Mouse (Mus musculus) hindbrain, embryonic 13.5 days (tissue): ENCODE data around the gene Syne2. TPM values are rescaled to one million over a fixed set of nuclear protein-coding genes. Genes with fewer than 3 reads are reported as not detected.

Experiments used
- ATAC-seq: fragments of 200-750 bp; cut with Nextera tagmentation; 2 replicates; pipeline ENCODE4 v1.8.0; 2017; ENCODE audit warnings: moderate TSS enrichment; ENCODE audit not compliant: low FRiP score
- H3K27ac ChIP-seq: fragments of 300-500 bp; sonication (generic); 2 replicates; pipeline ENCODE4 v1.5.1; 2015; ENCODE audit warnings: inconsistent platforms, mild to moderate bottlenecking, moderate library complexity
- H3K27me3 ChIP-seq: fragments of 300-500 bp; sonication (generic); 2 replicates; pipeline ENCODE4 v1.6.1; 2015; ENCODE audit warnings: mild to moderate bottlenecking, inconsistent platforms
- H3K36me3 ChIP-seq: fragments of 300-500 bp; sonication (generic); 2 replicates; pipeline ENCODE4 v1.6.1; 2015; ENCODE audit warnings: mild to moderate bottlenecking, inconsistent platforms
- H3K4me1 ChIP-seq: fragments of 300-500 bp; sonication (generic); replicated peaks from 2 replicates; pipeline ENCODE4 v1.6.1; 2015; ENCODE audit warnings: inconsistent platforms
- H3K4me2 ChIP-seq: fragments of 300-500 bp; sonication (generic); 2 replicates; pipeline ENCODE4 v1.6.1; 2015; ENCODE audit warnings: inconsistent platforms, mild to moderate bottlenecking, moderate library complexity
- H3K4me3 ChIP-seq: fragments of 300-500 bp; sonication (generic); 2 replicates; pipeline ENCODE4 v1.5.1; 2015; ENCODE audit warnings: mild to moderate bottlenecking, inconsistent platforms
- H3K9ac ChIP-seq: fragments of 300-500 bp; sonication (generic); 2 replicates; pipeline ENCODE4 v1.6.1; 2015; ENCODE audit warnings: mild to moderate bottlenecking, inconsistent platforms
- H3K9me3 ChIP-seq: fragments of 300-500 bp; sonication (generic); 2 replicates; pipeline ENCODE4 v1.6.1; 2016; ENCODE audit warnings: inconsistent platforms
- WGBS: fragments of 180-500 bp; shearing (Covaris S2); methylation state at CpG from one replicate; pipeline ENCODE4 v1.1.7; 2015; 5-methylcytosine and 5-hydroxymethylcytosine counted together
- polyA plus RNA-seq: library from polyadenylated mRNA; unstranded; fragments of >200 nt; fragmentation: Nextera tagmentation; extraction: Ambion mirVana; gene quantifications from 2 replicates; pipeline ENCODE4 v1.2.1, GENCODE M21; 2015

Gene Syne2
- polyA plus RNA-seq, 1 experiment from 2014 or later: 67.9 TPM

DNA sequence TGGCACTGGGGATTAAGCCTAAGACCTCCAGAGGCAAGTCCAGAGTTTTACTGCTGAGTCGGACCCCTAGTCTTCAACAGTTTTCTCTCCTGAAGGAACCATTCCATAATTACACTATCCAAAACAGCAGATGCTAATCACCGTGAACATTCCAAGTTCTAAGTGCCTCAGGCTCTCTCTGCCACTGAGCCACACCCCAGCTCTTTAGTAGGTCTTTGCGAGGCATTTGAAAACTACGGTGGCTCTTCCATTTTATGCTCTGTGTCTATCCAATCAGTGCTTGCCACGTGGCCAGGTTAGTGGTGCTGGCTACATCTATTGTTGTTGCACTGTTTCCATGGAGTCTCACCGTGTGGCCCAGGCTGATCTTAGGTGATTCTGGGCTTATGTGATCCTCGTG, 68.2 kb downstream of the Syne2 start:
- peaks cover 30% of the 10 kb centered on the region for H3K36me3 ChIP-seq
- no peaks in the 10 kb centered on the region for H3K9me3 ChIP-seq
- no peak overlapping the region for H3K27ac ChIP-seq
- ATAC-seq: no peak
- no peaks in the 10 kb centered on the region for H3K4me1 ChIP-seq
- WGBS: 85% methylated on average over 7 of the region's 7 CpGs
- no peak overlapping the region for H3K4me2 ChIP-seq
- H3K4me3 ChIP-seq: no peak overlapping the region
- H3K27me3 ChIP-seq: no peaks in the 10 kb centered on the region
- H3K9ac ChIP-seq: no peak overlapping the region

- H3K4me3 ChIP-seq: no peak overlapping the region
- ATAC-seq: no peak
- H3K9me3 ChIP-seq: no peaks in the 10 kb centered on the region
- H3K4me2 ChIP-seq: no peak overlapping the region
- H3K4me1 ChIP-seq: no peaks in the 10 kb centered on the region
- no peak overlapping the region for H3K9ac ChIP-seq
- H3K27ac ChIP-seq: no peak overlapping the region
- H3K36me3 ChIP-seq: peaks cover 29% of the 10 kb centered on the region
- WGBS: 91% methylated on average over 2 of the region's 2 CpGs
- H3K27me3 ChIP-seq: no peaks in the 10 kb centered on the region
Measured at GRCm38 (mm10) chr12:75886946-75887345, 69.0 kb downstream of the Syne2 start.

DNA sequence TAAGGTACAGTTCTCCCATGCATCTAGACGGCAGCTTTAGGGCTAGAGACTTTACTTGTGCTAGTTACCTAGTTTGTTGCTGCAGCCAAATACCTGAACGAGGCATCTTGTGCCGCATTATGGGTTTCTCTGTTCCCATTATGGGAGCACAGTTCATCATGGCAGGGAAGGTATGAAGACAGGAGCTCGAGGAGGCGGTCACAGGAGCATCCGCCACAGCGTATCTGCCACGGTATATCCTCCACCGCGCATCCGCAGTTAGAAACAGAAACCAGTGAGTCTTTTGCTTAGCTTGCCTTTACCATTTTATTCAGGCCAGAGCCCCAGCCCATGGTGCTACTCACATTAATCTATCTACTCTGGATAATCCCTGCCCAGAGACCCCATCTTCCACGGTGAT, 70.8 kb downstream of the Syne2 start:
- H3K36me3 ChIP-seq: peaks cover 43% of the 10 kb centered on the region
- no peaks in the 10 kb centered on the region for H3K4me1 ChIP-seq
- H3K4me3 ChIP-seq: no peak overlapping the region
- no peak overlapping the region for H3K4me2 ChIP-seq
- no peak overlapping the region for H3K27ac ChIP-seq
- H3K27me3 ChIP-seq: no peaks in the 10 kb centered on the region
- H3K9ac ChIP-seq: no peak overlapping the region
- no peaks in the 10 kb centered on the region for H3K9me3 ChIP-seq
- WGBS: 95% methylated on average over 12 of the region's 12 CpGs
- no peak for ATAC-seq

DNA sequence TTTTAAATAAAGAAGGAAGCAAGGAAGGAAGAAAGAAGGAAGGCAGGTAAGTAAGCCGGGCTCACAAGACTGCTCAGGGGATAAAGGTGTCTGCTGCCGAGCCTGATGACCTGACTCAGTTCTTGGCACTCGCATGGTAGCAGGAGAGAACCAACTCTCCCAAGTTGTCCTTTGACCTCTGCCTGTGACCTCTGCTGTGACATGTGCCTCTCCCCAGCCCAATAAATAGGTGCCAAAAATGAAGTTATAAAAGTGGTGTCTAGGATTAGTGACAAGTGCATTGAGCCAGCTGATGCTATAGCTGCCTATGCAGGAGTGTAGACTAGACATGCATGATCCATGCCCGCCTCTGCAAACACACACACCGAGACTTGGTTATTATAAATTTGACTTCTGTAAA, 73.3 kb downstream of the Syne2 start:
- no peak overlapping the region for H3K27ac ChIP-seq
- H3K4me3 ChIP-seq: no peak overlapping the region
- no peaks in the 10 kb centered on the region for H3K4me1 ChIP-seq
- no peak overlapping the region for H3K4me2 ChIP-seq
- H3K27me3 ChIP-seq: no peaks in the 10 kb centered on the region
- no peak for ATAC-seq
- 96% methylated on average over 5 of the region's 5 CpGs for WGBS
- no peaks in the 10 kb centered on the region for H3K9me3 ChIP-seq
- H3K9ac ChIP-seq: no peak overlapping the region
- peaks cover 42% of the 10 kb centered on the region for H3K36me3 ChIP-seq

- no peaks in the 10 kb centered on the region for H3K4me1 ChIP-seq
- no peak overlapping the region for H3K4me2 ChIP-seq
- H3K9me3 ChIP-seq: no peaks in the 10 kb centered on the region
- WGBS: 83% methylated on average over 5 of the region's 5 CpGs
- no peak overlapping the region for H3K9ac ChIP-seq
- peaks cover 52% of the 10 kb centered on the region for H3K36me3 ChIP-seq
- no peak overlapping the region for H3K27ac ChIP-seq
- H3K4me3 ChIP-seq: no peak overlapping the region
- no peak for ATAC-seq
- no peaks in the 10 kb centered on the region for H3K27me3 ChIP-seq
Measured at GRCm38 (mm10) chr12:75893392-75893791, 75.5 kb downstream of the Syne2 start.

DNA sequence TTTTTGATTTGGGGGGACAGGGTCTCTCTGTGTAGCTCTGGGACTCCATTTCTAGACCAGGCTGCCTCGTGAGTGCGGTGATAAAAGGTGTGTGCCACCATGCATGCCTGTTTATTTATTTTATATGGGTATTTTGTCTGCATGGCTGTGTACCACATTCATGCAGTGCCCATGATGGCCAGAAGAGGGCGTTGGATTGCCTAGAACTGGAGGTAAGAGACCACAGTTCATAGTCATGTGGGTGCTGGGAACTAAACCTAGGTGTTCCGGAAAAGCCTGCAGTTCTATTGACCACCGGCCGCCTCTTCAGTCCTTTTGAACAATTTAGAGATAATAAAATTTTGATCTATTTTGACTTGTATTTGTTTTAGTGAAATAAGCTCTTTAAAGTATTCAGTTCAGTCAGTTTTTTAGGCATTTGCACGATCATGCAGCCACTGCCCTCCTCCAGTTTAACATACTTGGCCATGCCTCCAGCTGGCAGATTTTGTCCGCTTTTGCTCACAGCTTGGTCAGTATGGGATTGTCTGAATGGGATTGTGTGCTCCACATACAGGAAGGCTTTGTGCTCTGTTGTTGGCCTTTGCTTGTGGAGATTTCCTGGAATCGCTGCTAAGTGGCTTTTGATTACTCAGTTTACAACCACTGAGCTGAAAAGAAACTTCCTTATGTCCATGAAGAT, 76.5 kb downstream of the Syne2 start:
- Histone ChIP-seq H3K27ac (no peak overlapping the region), H3K27me3 (no peaks in the 10 kb centered on the region), H3K9ac (no peak overlapping the region), H3K9me3 (no peaks in the 10 kb centered on the region), H3K4me3 (no peak overlapping the region), H3K36me3 (peaks cover 46% of the 10 kb centered on the region), H3K4me2 (no peak overlapping the region), H3K4me1 (no peaks in the 10 kb centered on the region)
- ATAC-seq: no peak
- 72% methylated on average over 9 of the region's 9 CpGs for WGBS

DNA sequence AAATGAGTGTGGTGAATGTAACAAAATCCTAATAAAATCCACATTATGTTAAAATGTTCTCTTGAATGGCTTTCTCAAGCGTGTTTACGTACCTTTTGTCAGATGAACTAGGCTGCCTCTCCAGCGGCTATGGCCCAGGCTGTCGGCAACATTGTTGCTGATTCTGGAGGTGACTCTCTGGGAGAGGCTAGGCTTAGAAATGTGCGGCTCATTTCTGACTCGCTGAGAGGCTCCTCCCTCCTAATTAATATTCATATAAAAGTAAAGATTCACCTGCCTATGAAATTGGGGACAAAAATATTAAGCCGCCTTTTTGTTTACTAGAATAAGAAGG, 77.0 kb downstream of the Syne2 start:
- ATAC-seq: no peak
- H3K27ac ChIP-seq: no peak overlapping the region
- WGBS: 61% methylated on average over 7 of the region's 7 CpGs

DNA sequence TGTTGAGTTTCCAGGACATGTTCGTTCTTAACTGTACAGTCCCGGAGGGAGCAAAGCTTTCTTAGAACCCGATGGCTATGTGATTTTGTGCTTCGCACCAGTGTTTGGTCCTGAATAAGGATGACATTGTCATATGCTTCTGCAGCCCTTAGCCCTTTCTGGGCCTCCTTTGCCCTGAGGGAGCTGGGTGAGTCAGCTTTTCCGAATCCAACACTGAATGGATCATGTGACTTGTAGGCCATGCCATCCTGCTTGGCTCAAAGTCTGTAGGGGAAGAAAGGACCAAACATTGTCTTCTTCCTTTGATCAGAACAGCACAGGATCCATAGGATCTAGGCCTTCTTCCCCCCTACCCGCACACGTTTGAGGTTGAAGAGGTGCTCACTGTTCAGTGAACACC, 79.9 kb downstream of the Syne2 start:
- Histone ChIP-seq H3K36me3 (peaks cover 36% of the 10 kb centered on the region), H3K4me1 (no peaks in the 10 kb centered on the region), H3K27me3 (no peaks in the 10 kb centered on the region), H3K9ac (no peak overlapping the region), H3K27ac (no peak overlapping the region), H3K4me2 (no peak overlapping the region), H3K4me3 (no peak overlapping the region), H3K9me3 (no peaks in the 10 kb centered on the region)
- WGBS: 94% methylated on average over 7 of the region's 7 CpGs
- no peak for ATAC-seq

More for the DNA sequence above, 77.0 kb downstream of the Syne2 start:
- H3K27me3 ChIP-seq: no peaks in the 10 kb centered on the region
- no peak overlapping the region for H3K4me2 ChIP-seq
- peaks cover 45% of the 10 kb centered on the region for H3K36me3 ChIP-seq
- no peaks in the 10 kb centered on the region for H3K4me1 ChIP-seq
- no peak overlapping the region for H3K4me3 ChIP-seq
- no peaks in the 10 kb centered on the region for H3K9me3 ChIP-seq
- no peak overlapping the region for H3K9ac ChIP-seq

- Histone ChIP-seq H3K9me3 (no peaks in the 10 kb centered on the region), H3K9ac (no peak overlapping the region), H3K27me3 (no peaks in the 10 kb centered on the region), H3K4me2 (no peak overlapping the region), H3K36me3 (peaks cover 53% of the 10 kb centered on the region), H3K27ac (no peak overlapping the region), H3K4me1 (no peaks in the 10 kb centered on the region), H3K4me3 (no peak overlapping the region)
- ATAC-seq: no peak
- WGBS: 97% methylated on average over 9 of the region's 9 CpGs
Measured at GRCm38 (mm10) chr12:75901721-75902120, 83.8 kb downstream of the Syne2 start.

DNA sequence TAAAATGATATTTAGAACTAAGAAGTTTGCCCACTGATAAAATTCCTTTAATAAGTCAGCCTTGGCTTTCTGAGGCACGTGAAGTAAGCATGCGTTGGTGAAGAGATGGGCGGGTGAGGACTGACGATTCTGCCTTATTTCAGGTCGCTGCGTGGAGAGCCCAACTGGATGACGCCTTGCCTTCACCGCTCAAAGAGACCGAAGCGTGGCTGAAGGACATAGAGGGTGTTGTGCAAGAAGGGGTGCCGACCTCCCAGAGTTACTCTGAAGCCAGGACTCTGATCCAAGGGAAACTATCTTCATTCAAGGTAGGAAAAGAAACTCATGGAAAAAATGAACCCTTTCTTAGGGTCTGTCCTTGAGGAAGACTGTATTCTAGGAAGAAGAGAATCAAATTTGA, 86.1 kb downstream of the Syne2 start:
- H3K4me3 ChIP-seq: no peak overlapping the region
- no peak overlapping the region for H3K4me2 ChIP-seq
- peaks cover 48% of the 10 kb centered on the region for H3K36me3 ChIP-seq
- H3K9ac ChIP-seq: no peak overlapping the region
- no peaks in the 10 kb centered on the region for H3K27me3 ChIP-seq
- 97% methylated on average over 11 of the region's 11 CpGs for WGBS
- no peaks in the 10 kb centered on the region for H3K4me1 ChIP-seq
- ATAC-seq: no peak
- H3K27ac ChIP-seq: no peak overlapping the region
- H3K9me3 ChIP-seq: no peaks in the 10 kb centered on the region

DNA sequence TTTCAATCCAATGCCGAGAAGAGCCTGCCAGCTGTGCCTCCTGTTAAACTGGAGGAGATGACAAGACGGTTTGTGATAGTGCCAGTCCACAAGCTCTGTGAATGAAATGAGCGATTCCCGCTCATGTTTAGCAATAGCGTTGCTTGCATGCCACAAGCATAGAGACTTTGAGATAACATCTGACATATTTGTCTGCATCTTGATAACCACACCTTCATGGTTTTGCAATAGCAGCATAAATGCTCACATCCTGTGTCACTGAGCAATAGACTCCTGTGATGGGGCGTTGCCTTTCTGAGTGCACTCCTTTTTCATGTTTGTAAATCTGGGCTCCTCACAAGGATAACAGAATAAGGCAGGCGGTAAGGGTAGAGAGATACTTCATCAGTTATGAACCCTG, 87.4 kb downstream of the Syne2 start:
- 95% methylated on average over 7 of the region's 7 CpGs for WGBS

GRCm38 (mm10) chr12:75908466-75908865, 90.5 kb downstream of the Syne2 start:
- H3K27me3 ChIP-seq: no peaks in the 10 kb centered on the region
- H3K4me2 ChIP-seq: no peak overlapping the region
- ATAC-seq: no peak
- H3K36me3 ChIP-seq: peaks cover 74% of the 10 kb centered on the region
- H3K4me1 ChIP-seq: no peaks in the 10 kb centered on the region
- H3K9ac ChIP-seq: no peak overlapping the region
- no peaks in the 10 kb centered on the region for H3K9me3 ChIP-seq
- H3K4me3 ChIP-seq: no peak overlapping the region
- WGBS: 90% methylated on average over 3 of the region's 3 CpGs
- H3K27ac ChIP-seq: no peak overlapping the region

More for the DNA sequence above, 87.4 kb downstream of the Syne2 start:
- no peak overlapping the region for H3K27ac ChIP-seq
- no peak for ATAC-seq
- no peak overlapping the region for H3K9ac ChIP-seq
- no peak overlapping the region for H3K4me3 ChIP-seq
- H3K4me2 ChIP-seq: no peak overlapping the region
- no peaks in the 10 kb centered on the region for H3K9me3 ChIP-seq
- no peaks in the 10 kb centered on the region for H3K4me1 ChIP-seq
- H3K27me3 ChIP-seq: no peaks in the 10 kb centered on the region
- H3K36me3 ChIP-seq: peaks cover 58% of the 10 kb centered on the region

DNA sequence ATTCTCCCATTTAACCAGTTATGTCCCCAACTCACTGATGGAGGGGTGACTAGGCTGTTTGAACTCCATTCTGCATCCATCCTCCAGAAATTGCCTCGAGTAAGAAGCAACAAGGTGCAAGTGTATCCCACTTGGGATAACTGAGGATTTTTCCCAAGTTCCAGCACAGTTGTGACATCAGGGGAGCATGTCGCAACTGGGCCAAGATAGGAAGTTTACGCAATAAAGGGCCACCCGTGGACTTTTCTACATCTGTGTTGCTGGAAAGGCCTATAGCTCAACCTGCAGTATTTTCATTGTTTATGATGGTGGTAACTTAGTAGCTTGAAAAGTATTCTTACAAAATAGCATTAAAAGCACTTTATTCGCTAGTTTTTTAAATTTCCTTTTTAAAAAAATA, 97.8 kb downstream of the Syne2 start:
- H3K4me1 ChIP-seq: no peaks in the 10 kb centered on the region
- H3K27ac ChIP-seq: no peak overlapping the region
- no peaks in the 10 kb centered on the region for H3K27me3 ChIP-seq
- H3K36me3 ChIP-seq: peaks cover 51% of the 10 kb centered on the region
- whole genome bisulfite sequencing: 96% methylated on average over 5 of the region's 5 CpGs
- H3K4me3 ChIP-seq: no peak overlapping the region
- H3K9ac ChIP-seq: no peak overlapping the region
- no peaks in the 10 kb centered on the region for H3K9me3 ChIP-seq
- ATAC-seq: no peak
- H3K4me2 ChIP-seq: no peak overlapping the region
